Mouse (Mus musculus): ENCODE data around the gene Mapk12. TPM values are rescaled to one million over a fixed set of nuclear protein-coding genes. Genes with fewer than 3 reads are reported as not detected.

Gene Mapk12
- polyA plus RNA-seq, 1 experiment from 2014 or later = 26.9 TPM

DNA sequence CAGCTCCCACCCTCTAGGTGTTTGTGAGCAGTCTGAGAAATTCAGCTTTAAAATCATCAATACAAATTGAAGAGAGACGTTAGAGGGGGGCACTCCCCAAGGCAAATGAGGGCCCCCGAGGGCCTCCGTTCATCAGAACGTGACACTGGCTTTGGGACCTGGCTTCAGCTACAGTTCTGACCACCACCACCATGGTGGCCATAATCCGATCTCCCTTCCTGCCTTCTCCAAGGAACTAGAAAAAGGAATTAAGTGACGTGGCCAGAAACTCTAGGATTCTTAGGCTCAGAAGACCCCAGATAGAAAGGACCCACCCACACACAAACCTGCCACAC is 39.1 kb upstream of the Mapk12 start:
- Histone ChIP-seq H3K27me3 (ENCODE audit: control insufficient read depth, insufficient read depth, low read length) (no peaks in the 10 kb centered on the region), H3K36me3 (ENCODE audit: control insufficient read depth, insufficient read depth, low read length) (no peaks in the 10 kb centered on the region), H3K4me1 (replicated peaks; ENCODE audit: control insufficient read depth, insufficient read depth, low read length) (peaks cover 45% of the 10 kb centered on the region), H3K4me2 (ENCODE audit: low read depth, low read length, severe bottlenecking) (peak overlapping the region; percentile 88), H3K9ac (ENCODE audit: low read length) (peak overlapping the region; percentile 94), H3K4me3 (ENCODE audit: low read depth, low read length) (peak overlapping the region; percentile 84), H3K27ac (ENCODE audit: low read depth, low read length) (peak overlapping the region; percentile 90; the same call in 1 of the 2 replicates), H3K9me3 (ENCODE audit: control insufficient read depth, low read length) (no peaks in the 10 kb centered on the region)
- ATAC-seq (replicated peaks; ENCODE audit: low FRiP score) (no peak), DNase-seq (ENCODE audit: low spot score) (no peak)
- WGBS = 3% methylated on average over 6 of the region's 6 CpGs

DNA sequence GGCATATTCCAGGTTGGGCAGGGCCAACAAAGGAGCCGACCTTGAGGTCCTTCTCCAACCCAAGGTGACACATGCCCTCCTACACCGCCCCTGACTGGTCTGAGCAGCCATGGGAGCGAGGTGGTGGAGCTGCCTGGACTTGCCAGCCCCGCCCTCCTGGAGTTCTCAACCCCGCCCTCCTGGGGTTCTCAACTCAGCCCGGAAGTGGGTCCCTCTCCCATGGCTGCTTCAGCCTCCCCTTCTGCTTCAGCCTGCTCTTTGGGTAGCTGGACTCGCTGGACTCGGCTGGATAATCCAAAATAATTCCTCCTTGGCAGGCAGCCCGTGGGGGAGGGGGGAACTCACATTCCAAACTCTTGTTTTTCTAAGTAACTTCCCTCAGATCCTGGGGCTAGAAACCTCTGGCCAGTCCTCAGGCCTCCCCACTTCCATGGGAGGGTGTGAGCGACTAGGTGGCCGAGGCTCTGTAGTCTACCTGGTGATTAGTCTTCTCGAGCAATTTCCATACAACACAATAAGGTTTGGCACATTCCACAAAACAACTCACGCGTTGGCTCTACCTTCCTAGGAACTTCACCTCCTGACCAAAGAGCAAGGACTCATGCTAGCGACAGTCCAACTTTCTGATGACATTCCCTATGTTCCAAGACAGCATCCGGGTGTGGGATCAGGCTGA is 38.6 kb upstream of the Mapk12 start:
- Histone ChIP-seq H3K27me3 (ENCODE audit: control insufficient read depth, insufficient read depth, low read length) (no peaks in the 10 kb centered on the region), H3K9me3 (ENCODE audit: control insufficient read depth, low read length) (no peaks in the 10 kb centered on the region), H3K4me2 (ENCODE audit: low read depth, low read length, severe bottlenecking) (peak overlapping the region; percentile 88), H3K9ac (ENCODE audit: low read length) (peak overlapping the region; percentile 94), H3K4me1 (replicated peaks; ENCODE audit: control insufficient read depth, insufficient read depth, low read length) (peaks cover 46% of the 10 kb centered on the region), H3K27ac (ENCODE audit: low read depth, low read length) (peak overlapping the region; percentile 90; the same call in 1 of the 2 replicates), H3K36me3 (ENCODE audit: control insufficient read depth, insufficient read depth, low read length) (no peaks in the 10 kb centered on the region), H3K4me3 (ENCODE audit: low read depth, low read length) (peak overlapping the region; percentile 84)
- WGBS = 1% methylated on average over 16 of the region's 16 CpGs
- peak; percentile 13; the same call in 1 of the 2 replicates for ATAC-seq (replicated peaks; ENCODE audit: low FRiP score)
- peak; percentile 82 for DNase-seq (ENCODE audit: low spot score)

DNA sequence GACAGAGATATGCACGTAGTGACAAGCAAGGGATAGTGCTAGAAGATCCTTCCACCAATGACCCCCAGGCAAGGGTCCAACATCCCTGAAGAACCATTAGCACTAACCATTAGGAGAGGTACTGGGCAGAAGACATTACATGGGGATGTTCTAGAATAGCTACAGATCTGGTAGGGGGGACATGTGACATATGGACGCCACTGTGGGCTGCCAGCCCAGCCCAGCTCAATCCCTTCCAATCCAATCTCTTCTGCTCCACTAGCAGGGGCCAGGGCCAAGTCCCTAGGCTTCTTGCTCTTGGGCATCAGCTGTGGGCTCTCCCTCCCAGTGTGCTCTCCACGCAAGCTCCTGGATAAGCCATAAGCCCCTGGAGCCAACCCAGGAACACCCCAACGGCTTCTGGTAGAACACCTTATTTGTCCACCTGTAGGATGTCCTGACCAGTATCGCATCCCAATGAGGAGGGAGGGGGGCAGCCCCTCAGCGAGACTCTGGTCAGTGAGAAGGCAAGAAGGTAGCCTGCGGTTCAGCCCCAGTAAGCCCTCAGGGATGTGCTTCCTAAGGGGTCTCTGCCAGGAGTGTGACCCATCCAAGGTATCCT is 37.9 kb upstream of the Mapk12 start:
- Histone ChIP-seq H3K4me2 (ENCODE audit: low read depth, low read length, severe bottlenecking) (peak overlapping the region; percentile 88), H3K4me1 (replicated peaks; ENCODE audit: control insufficient read depth, insufficient read depth, low read length) (peaks cover 54% of the 10 kb centered on the region), H3K4me3 (ENCODE audit: low read depth, low read length) (peak overlapping the region; percentile 84), H3K9ac (ENCODE audit: low read length) (peak overlapping the region; percentile 94), H3K27ac (ENCODE audit: low read depth, low read length) (no peak overlapping the region), H3K36me3 (ENCODE audit: control insufficient read depth, insufficient read depth, low read length) (no peaks in the 10 kb centered on the region), H3K27me3 (ENCODE audit: control insufficient read depth, insufficient read depth, low read length) (no peaks in the 10 kb centered on the region), H3K9me3 (ENCODE audit: control insufficient read depth, low read length) (no peaks in the 10 kb centered on the region)
- WGBS = 67% methylated on average over 7 of the region's 7 CpGs
- ATAC-seq (replicated peaks; ENCODE audit: low FRiP score) (no peak), DNase-seq (ENCODE audit: low spot score) (no peak)

DNA sequence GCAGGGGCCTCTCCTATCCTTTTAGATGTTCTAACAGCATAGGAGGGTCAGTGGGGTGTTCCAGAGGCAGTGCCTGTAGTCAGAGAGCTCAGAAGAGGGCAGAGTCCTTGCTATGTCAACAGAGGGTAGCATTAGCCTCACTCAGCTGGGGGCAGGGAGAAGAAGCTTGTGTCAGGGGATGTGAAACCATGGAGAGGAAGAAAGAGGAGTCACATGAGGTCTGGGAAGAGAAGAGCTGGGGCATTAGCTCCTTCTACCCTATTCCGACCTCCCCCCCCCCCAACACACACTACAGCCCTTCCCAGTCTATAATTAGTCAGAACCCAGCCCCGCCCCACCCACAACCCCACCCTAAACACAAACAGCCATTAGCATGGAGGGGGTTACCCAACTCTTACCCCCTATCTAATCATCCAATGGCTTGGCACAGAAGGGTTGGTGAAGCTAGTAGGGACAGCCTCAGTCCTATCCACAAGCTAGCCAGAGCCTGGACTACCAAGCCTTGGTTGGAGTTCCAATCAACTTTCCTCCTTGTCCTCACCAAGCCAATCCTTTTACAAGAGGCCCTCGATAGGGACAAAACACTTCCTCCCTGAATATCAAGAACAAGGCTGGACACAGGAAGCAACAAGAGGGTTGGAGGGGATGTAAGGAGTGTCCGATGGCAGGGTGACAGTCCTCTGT is 37.2 kb upstream of the Mapk12 start:
- no peaks in the 10 kb centered on the region for H3K36me3 ChIP-seq (ENCODE audit: control insufficient read depth, insufficient read depth, low read length)
- DNase-seq (ENCODE audit: low spot score) (no peak), ATAC-seq (replicated peaks; ENCODE audit: low FRiP score) (no peak)
- peak overlapping the region; percentile 88; the same call in 1 of the 2 replicates for H3K4me2 ChIP-seq (ENCODE audit: low read depth, low read length, severe bottlenecking)
- peak overlapping the region; percentile 29; the same call in 1 of the 2 replicates for H3K9ac ChIP-seq (ENCODE audit: low read length)
- H3K27me3 ChIP-seq (ENCODE audit: control insufficient read depth, insufficient read depth, low read length) = no peaks in the 10 kb centered on the region
- H3K4me3 ChIP-seq (ENCODE audit: low read depth, low read length) = no peak overlapping the region
- peaks cover 56% of the 10 kb centered on the region for H3K4me1 ChIP-seq (replicated peaks; ENCODE audit: control insufficient read depth, insufficient read depth, low read length)
- no peaks in the 10 kb centered on the region for H3K9me3 ChIP-seq (ENCODE audit: control insufficient read depth, low read length)
- peak overlapping the region; percentile 31; the same call in 1 of the 2 replicates for H3K27ac ChIP-seq (ENCODE audit: low read depth, low read length)
- 85% methylated on average over 3 of the region's 4 CpGs for whole genome bisulfite sequencing

DNA sequence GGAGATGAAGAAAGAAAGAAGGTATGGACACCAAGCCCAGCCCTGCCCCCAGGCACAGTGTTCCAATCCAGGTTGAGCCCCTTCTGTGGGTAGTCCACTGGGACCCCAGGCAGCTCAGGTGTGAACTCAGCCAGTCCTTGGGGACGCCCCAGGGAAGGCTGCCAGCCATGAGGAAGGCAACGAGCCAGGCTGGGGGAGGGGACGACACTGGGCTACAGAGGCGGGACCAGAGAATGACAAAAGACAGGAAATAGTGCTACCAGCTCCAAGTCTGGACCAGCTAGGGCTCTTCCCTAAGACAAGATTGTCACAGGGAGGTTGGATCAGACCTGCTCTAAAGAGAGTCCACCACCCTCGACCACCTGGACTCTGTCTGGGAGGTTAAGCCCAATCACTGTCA is 36.6 kb upstream of the Mapk12 start:
- Histone ChIP-seq H3K4me3 (ENCODE audit: low read depth, low read length) (no peak overlapping the region), H3K9me3 (ENCODE audit: control insufficient read depth, low read length) (no peaks in the 10 kb centered on the region), H3K9ac (ENCODE audit: low read length) (peak overlapping the region; percentile 29; the same call in 1 of the 2 replicates), H3K4me1 (replicated peaks; ENCODE audit: control insufficient read depth, insufficient read depth, low read length) (peaks cover 59% of the 10 kb centered on the region), H3K27me3 (ENCODE audit: control insufficient read depth, insufficient read depth, low read length) (no peaks in the 10 kb centered on the region), H3K36me3 (ENCODE audit: control insufficient read depth, insufficient read depth, low read length) (no peaks in the 10 kb centered on the region), H3K27ac (ENCODE audit: low read depth, low read length) (peak overlapping the region; percentile 31; the same call in 1 of the 2 replicates), H3K4me2 (ENCODE audit: low read depth, low read length, severe bottlenecking) (no peak overlapping the region; the same call in 1 of the 2 replicates)
- DNase-seq (ENCODE audit: low spot score) (peak; percentile 69), ATAC-seq (replicated peaks; ENCODE audit: low FRiP score) (no peak)
- 19% methylated on average over 5 of the region's 5 CpGs for WGBS

DNA sequence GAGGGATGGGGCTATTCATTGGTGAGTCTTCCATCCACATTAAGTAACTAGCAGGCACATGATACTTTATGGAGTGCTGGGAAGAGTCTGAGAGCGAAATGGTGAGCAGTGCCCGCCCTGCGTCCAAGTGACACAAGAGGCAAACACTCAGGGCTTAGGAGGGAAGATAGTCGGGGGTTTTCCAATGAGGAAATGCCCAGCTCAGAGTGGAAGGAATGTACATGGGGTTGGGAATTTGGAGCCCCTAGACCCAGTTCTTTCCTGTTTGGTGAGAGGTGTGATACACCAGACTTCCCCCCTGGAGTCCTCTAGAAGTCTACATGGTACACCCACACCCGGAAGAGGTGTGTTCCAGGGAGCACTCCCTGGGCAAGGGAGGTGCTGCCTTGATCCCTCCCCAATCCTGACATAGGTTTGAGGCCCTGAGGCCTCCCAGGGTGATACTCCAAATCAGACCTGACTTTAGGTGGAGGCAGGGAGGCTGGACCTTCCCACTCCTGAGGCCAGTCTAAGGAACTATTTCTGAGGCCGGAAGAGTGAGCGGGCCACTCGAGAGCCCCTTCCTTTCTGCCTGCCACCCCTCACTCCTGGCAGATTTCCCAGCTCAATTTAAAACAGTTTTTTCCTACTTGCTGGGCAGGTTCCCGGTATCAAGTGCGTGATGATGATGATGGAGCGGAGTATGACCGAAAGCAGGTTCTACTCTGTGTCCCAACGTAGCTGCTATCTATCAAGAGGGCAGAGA is 35.1 kb upstream of the Mapk12 start:
- 88% methylated on average over 13 of the region's 13 CpGs for WGBS
- no peaks in the 10 kb centered on the region for H3K36me3 ChIP-seq (ENCODE audit: control insufficient read depth, insufficient read depth, low read length)
- no peaks in the 10 kb centered on the region for H3K9me3 ChIP-seq (ENCODE audit: control insufficient read depth, low read length)
- no peak overlapping the region for H3K9ac ChIP-seq (ENCODE audit: low read length)
- no peak overlapping the region for H3K4me2 ChIP-seq (ENCODE audit: low read depth, low read length, severe bottlenecking)
- no peaks in the 10 kb centered on the region for H3K27me3 ChIP-seq (ENCODE audit: control insufficient read depth, insufficient read depth, low read length)
- no peak overlapping the region for H3K27ac ChIP-seq (ENCODE audit: low read depth, low read length)
- peaks cover 56% of the 10 kb centered on the region for H3K4me1 ChIP-seq (replicated peaks; ENCODE audit: control insufficient read depth, insufficient read depth, low read length)
- ATAC-seq (replicated peaks; ENCODE audit: low FRiP score) (no peak), DNase-seq (ENCODE audit: low spot score) (no peak)
- H3K4me3 ChIP-seq (ENCODE audit: low read depth, low read length) = no peak overlapping the region

DNA sequence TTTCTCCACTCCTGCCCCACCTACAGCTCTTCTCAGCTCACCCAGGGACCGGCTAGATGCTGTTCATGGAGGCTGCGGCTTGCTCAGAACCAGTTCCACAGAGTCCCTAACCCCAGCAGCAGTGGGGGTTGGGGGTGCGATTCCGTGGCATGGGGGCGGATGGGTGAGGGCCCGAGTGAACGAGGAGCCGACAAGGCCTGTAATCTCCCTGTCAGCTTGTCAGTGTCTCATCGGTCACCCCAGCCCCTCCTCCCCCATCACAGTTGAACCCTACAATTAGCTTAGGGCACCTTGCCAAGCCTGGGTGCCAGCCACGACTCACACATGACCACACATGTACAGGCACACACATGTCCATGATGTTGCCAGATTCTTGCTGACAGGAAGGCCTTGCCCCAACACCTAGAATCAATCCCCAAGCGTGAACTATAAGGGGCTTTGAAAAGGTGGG is 34.4 kb upstream of the Mapk12 start:
- DNase-seq (ENCODE audit: low spot score) = no peak

DNA sequence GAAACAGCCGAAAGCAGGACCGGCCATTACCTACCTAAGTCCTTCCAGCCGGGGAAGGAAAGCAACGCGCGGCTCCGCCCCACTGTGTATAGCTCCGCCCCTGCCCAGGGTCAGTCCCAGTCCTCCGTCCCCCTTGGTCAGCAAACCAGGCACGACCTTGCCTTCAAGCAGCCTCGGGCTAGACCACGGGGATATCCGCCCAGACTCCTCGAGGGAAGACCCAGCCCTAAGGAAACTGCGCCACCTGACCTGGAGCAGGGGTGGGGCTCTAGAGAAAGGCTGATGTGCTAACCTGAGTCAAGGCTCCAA is 33.4 kb upstream of the Mapk12 start:
- Histone ChIP-seq H3K36me3 (ENCODE audit: control insufficient read depth, insufficient read depth, low read length) (no peaks in the 10 kb centered on the region), H3K4me3 (ENCODE audit: low read depth, low read length) (peak overlapping the region; percentile 49), H3K27ac (ENCODE audit: low read depth, low read length) (no peak overlapping the region), H3K27me3 (ENCODE audit: control insufficient read depth, insufficient read depth, low read length) (no peaks in the 10 kb centered on the region), H3K4me1 (replicated peaks; ENCODE audit: control insufficient read depth, insufficient read depth, low read length) (peaks cover 60% of the 10 kb centered on the region), H3K9ac (ENCODE audit: low read length) (peak overlapping the region; percentile 59), H3K4me2 (ENCODE audit: low read depth, low read length, severe bottlenecking) (peak overlapping the region; percentile 99), H3K9me3 (ENCODE audit: control insufficient read depth, low read length) (no peaks in the 10 kb centered on the region)
- DNase-seq (ENCODE audit: low spot score) = peak; percentile 78
- ATAC-seq (replicated peaks; ENCODE audit: low FRiP score) = peak; percentile 37; the same call in 1 of the 2 replicates
- WGBS = 1% methylated on average over 15 of the region's 15 CpGs

More for the DNA sequence above, 34.4 kb upstream of the Mapk12 start:
- Histone ChIP-seq H3K4me3 (ENCODE audit: low read depth, low read length) (no peak overlapping the region), H3K4me2 (ENCODE audit: low read depth, low read length, severe bottlenecking) (no peak overlapping the region), H3K9ac (ENCODE audit: low read length) (no peak overlapping the region), H3K36me3 (ENCODE audit: control insufficient read depth, insufficient read depth, low read length) (no peaks in the 10 kb centered on the region), H3K27me3 (ENCODE audit: control insufficient read depth, insufficient read depth, low read length) (no peaks in the 10 kb centered on the region), H3K27ac (ENCODE audit: low read depth, low read length) (no peak overlapping the region), H3K9me3 (ENCODE audit: control insufficient read depth, low read length) (no peaks in the 10 kb centered on the region), H3K4me1 (replicated peaks; ENCODE audit: control insufficient read depth, insufficient read depth, low read length) (peaks cover 60% of the 10 kb centered on the region)
- ATAC-seq (replicated peaks; ENCODE audit: low FRiP score) = no peak
- WGBS = 58% methylated on average over 11 of the region's 11 CpGs
